Mouse (Mus musculus) 416B (cell line): ENCODE measurements around the gene Cnfn.
A peak's percentile ranks its signal among the peaks of the same experiment; 100 is the strongest.
"Not testable (repeated sequence)": the region's sequence is repeated elsewhere in the genome, so short reads cannot be mapped to it uniquely, and the experiment has no call there.

Source experiments
- DNase-seq: peaks from one replicate; pipeline ENCODE4 v3.0.0; 2011; ENCODE audit warnings: low read depth

The Cnfn gene

GRCm38 (mm10) chr7:25365937-25366625 is 3.4 kb downstream of the Cnfn start:
- no peak for DNase-seq

DNA sequence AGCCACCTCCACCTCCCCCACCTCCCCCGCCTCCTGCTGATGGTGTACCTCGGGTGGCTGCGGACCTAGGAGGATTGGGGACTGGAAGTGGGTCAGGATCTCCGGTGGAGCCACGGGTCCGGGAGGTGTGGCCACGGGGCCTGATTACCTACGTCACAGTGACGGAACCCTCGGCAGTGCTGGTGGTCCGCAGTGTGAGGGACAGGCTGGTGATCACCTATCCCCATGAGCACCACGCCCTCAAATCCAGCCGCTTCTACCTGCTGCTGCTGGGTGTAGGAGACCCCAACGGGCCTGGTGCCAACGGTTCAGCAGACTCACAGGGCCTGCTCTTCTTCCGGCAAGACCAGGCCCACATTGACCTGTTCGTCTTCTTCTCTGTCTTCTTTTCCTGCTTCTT is 5.9 kb downstream of the Cnfn start:
- DNase-seq, result no peak

DNA sequence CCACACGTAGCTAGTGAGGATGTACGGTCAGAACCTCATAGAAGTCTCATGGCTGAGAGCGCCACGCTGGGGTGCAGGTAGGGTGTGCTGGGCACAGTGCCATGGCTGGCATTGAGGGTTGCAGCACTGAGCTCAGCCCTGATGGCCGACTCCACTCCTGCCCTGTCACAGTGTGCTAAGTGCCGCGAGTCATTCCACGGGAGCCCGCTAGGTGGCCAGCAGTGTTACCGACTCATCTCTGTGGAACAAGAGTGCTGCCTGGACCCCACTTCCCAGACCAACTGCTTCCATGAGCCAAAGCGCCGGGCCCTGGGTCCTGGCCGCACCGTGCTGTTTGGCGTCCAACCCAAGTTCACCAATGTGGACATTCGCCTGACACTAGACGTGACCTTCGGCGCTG is 6.4 kb downstream of the Cnfn start:
- DNase-seq, result no peak

DNA sequence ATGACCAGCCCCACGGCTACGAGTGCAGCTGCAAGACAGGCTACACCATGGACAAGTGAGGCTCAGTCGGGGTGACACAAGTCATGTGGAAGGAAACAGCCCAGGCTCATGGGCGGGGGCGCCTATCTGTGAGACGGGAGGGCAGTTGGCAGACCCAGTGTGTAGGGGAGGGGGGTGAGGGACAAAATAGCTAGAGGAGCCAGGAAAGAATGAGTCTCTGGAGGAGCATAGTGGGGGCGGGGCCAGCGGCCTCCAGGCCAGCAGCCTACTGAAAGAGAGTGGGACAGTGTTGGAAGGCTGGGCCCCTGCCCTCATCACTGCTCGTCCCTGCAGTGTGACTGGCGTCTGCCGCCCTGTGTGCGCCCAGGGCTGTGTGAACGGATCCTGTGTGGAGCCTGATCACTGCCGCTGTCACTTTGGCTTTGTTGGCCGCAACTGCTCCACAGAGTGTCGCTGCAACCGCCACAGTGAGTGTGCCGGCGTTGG is 10.8 kb downstream of the Cnfn start:
- DNase-seq, result no peak

DNA sequence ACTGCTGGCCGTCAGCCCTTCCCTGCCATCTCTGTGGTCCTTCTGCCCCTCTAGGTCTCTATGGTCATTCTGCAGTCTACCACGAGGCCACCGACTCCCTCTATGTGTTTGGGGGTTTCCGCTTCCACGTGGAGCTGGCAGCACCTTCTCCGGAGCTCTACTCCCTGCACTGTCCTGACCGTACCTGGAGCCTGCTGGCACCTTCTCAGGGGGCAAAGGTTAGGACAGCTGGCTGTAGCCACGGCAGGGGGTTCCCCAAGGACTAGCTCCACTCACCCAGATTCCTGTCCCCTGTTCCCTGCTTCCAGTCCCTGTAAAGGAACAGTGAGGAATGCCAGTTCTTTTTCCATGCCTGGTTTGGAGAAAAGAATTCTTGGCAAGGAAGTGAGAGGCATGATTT is 20.7 kb downstream of the Cnfn start:
- DNase-seq, result no peak

DNA sequence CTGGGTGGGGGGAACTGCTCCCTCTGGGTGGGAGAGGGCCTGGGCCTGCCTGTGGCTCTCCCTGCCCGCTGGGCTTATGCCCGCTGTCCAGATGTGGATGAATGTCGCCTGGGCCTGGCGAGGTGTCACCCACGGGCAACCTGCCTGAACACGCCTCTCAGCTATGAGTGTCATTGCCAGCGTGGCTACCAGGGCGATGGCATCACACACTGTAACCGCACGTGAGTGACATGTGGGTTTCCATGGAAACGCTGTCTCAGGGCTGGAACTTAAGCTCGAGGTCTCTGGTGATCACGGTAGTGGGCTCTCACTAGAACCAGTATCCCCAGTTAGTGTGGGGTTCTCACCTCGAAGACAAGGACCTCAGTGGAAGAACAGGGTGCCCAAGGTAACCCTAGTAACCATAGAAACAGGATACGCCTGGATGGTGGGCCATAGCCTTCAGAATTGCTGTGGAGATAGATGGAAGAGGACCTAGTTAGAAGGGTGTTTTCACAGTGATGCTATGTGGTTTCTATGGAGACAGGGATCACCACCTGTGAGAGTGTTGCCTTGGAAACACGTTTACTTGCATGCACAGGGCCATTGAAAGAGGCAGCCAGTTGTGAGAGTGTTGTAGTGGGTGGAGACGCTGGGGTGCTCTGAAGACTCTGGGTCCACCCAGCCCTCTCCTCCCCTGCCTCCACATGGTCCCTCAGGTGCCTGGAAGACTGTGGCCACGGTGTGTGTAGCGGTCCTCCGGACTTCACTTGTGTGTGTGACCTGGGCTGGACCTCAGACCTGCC is 28.3 kb downstream of the Cnfn start:
- DNase-seq, result no peak

- DNase-seq, result no peak
Measured at GRCm38 (mm10) chr7:25339329-25339728, 30.2 kb downstream of the Cnfn start.

DNA sequence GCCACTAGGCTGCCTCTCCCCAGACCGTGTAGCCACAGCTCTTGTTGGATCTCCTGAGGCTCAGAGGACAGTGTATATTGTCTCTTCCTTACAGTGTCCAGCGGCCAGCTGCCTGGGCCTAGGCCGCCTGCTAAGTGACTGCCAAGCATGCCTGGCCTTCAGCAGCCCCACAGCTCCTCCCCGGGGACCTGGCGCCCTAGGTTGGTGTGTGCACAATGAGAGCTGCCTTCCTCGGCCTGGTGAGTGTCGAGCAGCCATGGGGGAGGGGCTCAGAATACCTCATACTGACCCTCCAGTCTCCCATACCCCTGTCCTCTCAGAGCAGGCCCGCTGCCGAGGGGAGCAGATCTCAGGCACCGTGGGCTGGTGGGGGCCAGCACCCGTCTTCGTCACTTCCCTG is 35.1 kb downstream of the Cnfn start:
- DNase-seq, result no peak

DNA sequence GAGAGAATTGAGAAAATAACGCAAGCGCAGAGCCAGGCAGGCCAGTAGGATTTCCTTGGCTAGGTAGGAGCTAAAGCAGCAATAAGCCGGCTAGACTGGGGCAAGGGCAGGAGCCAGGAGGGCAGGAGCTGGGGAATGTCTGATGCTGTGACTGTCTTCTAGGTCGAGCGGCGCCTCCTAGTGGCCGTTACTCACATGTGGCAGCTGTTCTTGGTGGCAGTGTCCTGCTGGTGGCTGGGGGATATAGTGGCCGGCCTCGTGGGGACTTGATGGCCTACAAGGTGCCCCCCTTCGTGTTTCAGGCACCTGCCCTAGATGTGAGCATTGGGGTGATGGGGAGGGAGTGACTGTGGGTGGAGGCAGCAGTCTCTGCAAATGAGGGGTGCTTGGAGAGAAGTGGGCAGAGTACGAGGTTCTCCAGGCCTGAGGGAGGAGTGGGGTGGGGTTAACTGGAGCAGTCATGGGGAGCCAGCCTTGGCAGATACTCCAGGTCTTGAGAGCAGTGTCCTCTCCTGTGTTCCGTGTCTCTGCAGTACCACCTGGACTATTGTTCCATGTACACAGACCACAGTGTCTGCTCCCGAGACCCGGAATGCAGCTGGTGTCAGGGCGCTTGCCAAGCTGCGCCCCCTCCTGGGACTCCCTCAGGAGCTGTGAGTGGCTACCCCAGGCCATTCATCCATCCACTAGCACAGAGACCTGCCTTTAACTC is 35.8 kb downstream of the Cnfn start:
- peak; percentile 79 for DNase-seq

DNA sequence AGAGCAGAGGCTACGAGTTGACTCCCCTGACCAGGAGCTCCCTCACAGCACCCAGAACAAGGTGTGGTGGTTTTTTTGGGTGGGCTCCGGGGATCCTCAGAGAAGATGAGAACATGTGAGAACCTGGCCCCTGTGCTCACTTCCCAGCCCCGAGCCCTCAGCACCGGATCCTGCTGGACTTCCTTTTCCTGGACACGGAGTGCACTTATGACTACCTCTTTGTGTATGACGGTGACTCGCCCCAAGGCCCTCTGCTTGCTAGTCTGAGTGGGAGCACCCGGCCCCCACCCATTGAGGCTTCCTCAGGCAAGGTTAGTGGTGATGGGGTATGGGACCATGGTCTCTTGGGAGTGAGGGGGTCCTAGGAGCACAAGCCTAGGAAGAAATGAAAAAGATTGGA is 43.3 kb downstream of the Cnfn start:
- peak; percentile 32 for DNase-seq

DNA sequence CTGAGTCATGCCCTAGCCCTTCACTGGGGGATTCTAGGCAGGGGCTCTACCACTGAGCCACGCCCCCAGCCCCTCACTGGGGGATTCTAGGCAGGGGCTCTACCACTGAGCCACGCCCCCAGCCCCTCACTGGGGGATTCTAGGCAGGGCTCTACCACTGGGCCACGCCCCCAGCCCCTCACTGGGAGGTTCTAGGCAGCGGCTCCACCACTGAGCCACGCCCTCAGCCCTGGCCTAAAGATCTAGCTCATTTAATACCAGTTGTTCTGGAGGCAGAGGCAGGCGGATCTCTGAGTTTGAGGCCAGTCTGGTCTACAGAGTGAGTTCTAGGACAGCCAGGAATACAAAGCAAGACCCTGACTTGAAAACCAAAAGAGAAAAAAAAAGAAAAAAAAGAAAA is 44.1 kb downstream of the Cnfn start:
- DNase-seq, result not testable (repeated sequence)

- DNase-seq, result peak; percentile 86
Measured at GRCm38 (mm10) chr7:25323219-25323618, 46.3 kb downstream of the Cnfn start.

DNA sequence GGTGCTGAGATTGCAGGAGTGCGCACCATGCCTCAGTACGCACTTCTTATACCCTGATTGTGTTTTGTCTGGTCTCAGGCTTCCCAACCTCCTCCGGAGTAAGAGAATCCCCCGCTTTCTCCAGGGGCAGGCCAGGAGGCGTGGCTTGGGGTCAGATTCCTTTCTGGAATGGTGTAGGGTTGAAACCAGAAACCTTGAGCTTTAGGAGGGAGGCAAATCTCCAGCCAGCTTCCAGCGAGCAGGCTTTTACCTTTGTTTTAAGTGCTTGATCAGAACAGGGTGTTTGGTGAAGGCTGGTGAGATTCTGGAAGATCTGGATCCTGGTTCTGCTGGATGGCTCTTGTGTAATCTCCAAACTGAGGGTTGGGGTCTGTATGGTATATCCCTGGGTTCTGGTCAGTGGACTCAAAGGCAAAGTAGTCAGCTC is 47.5 kb downstream of the Cnfn start:
- no peak for DNase-seq
